Mouse (Mus musculus): ENCODE measurements around the gene Senp3.

GRCm38 (mm10) chr11:69671726-69672124, 10.2 kb downstream of the Senp3 start:
- TF ChIP-seq TAL1 (IDR thresholded peaks at IDR 0.05; ENCODE audit: low read length), result no peak
- TF ChIP-seq GATA1 (IDR thresholded peaks at IDR 0.05; ENCODE audit: low read length), result no peak

Data from erythroblast, embryonic 14.5 days (primary cell).